Mouse (Mus musculus): ENCODE results near the gene Dpy19l2. TPM values are rescaled to one million over a fixed set of nuclear protein-coding genes. Genes with fewer than 3 reads are reported as not detected.

Gene Dpy19l2
- polyA plus RNA-seq, 1 experiment, result not detected

DNA sequence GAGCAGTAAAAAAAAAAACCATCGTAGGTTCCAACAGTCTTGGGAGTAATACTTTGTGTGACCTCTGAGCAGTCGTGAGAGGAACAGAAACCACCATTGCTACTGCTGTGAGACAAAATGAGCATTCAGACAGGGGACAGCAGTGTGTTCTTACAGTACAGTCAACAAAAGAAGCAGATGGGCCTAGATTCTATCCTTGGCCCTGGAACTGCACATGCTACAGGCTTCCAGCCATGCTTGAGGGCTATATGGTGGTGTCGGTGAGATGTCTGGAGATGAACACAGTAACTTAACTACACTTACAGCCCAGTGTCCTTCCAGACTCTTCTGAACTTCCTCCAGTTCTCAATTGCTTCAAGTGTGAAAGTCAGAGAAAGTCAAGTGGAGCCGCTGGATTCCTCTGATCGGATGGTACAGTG, 184.0 kb downstream of the Dpy19l2 start:
- Histone ChIP-seq H3K4me3 (ENCODE audit: insufficient read depth, low read length) (no peak overlapping the region), H3K4me1 (ENCODE audit: control insufficient read depth, insufficient read depth, low read length) (peaks cover 36% of the 10 kb centered on the region), H3K27ac (ENCODE audit: insufficient read depth, low read depth, low read length) (no peak overlapping the region)
- TF ChIP-seq CTCF (IDR thresholded peaks at IDR 0.05; ENCODE audit: low read depth, low read length), result no peak
- TF ChIP-seq POLR2A (IDR thresholded peaks at IDR 0.05; ENCODE audit: borderline replicate concordance, low read depth, low read length), result no peak

DNA sequence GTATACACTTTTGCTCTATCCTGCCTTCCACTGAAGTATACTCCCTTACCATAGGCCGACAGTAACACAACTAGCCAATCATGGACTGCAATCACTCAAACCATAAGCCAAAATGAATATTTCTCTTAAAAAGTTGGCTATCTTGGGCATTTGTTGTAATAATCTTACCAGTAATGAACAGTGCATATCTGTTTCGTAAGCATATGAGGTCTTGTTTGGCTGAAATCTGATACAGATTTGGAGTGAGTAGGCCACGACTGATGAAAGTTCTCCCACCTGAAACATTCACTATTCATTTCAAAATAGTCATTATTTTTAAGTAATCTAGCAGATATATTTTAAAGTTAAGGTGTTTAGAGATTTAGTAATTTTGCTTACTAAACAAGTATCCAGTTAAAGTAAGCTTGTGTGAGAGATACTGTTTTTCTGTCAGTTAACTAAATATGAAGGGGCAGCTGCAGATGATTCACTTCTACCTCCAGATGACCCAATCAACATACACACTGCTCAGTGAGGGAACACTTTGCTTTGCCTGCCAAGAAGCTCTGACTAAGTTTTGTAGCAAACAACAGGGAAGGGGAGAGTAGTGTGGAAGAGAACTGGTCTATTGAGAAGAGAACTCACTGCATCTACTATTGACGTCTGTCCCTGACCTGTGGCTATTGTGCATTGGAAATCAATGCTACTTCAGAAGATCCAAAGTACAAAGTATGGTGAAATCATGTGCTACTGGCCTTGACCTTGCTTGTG, 184.5 kb downstream of the Dpy19l2 start:
- H3K4me1 ChIP-seq (ENCODE audit: control insufficient read depth, insufficient read depth, low read length), result peaks cover 36% of the 10 kb centered on the region
- TF ChIP-seq POLR2A (IDR thresholded peaks at IDR 0.05; ENCODE audit: borderline replicate concordance, low read depth, low read length) (no peak), CTCF (IDR thresholded peaks at IDR 0.05; ENCODE audit: low read depth, low read length) (no peak)
- no peak overlapping the region for H3K4me3 ChIP-seq (ENCODE audit: insufficient read depth, low read length)
- H3K27ac ChIP-seq (ENCODE audit: insufficient read depth, low read depth, low read length), result no peak overlapping the region

DNA sequence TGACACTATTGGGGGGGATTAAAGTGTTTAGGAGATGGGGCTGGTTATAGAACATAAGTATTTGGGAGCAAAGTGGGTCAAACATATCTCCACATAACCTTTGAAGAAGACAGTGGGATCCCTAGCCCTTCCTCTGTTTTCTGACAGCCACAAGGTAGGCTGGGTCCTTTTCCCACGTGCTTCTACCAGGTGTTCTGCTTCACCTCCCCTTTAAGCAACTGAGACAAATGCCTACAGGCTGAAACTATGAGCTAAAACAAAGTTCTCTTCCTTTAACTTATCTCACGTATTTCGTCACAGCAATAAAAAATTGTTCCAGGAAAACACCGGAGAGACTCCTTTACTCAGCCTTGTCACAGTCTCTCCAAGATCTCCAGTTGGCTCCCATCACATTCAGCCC, 187.2 kb downstream of the Dpy19l2 start:
- no peak for TF ChIP-seq POLR2A (IDR thresholded peaks at IDR 0.05; ENCODE audit: borderline replicate concordance, low read depth, low read length)
- no peak for TF ChIP-seq CTCF (IDR thresholded peaks at IDR 0.05; ENCODE audit: low read depth, low read length)
- Histone ChIP-seq H3K4me1 (ENCODE audit: control insufficient read depth, insufficient read depth, low read length) (peaks cover 45% of the 10 kb centered on the region), H3K4me3 (ENCODE audit: insufficient read depth, low read length) (no peak overlapping the region)

More for the DNA sequence above, 187.2 kb downstream of the Dpy19l2 start:
- H3K27ac ChIP-seq (ENCODE audit: insufficient read depth, low read depth, low read length), result no peak overlapping the region

Other genes starting within 250 kb of the Dpy19l2 start
- gene Dpy19l1, start 193.2 kb downstream of the Dpy19l2 start, polyA plus RNA-seq (2012; ENCODE audit: insufficient read depth, insufficient read length, missing spikeins), result 21.7 and 26.0 TPM in 2 replicates
- not detected in 2 replicates for gene Cypt4, start 71.1 kb downstream of the Dpy19l2 start, polyA plus RNA-seq (2012; ENCODE audit: insufficient read depth, insufficient read length, missing spikeins)
- gene Tbx20, start 78.0 kb upstream of the Dpy19l2 start, polyA plus RNA-seq (2012; ENCODE audit: insufficient read depth, insufficient read length, missing spikeins), result not detected in 2 replicates

Measured in bone marrow macrophage, adult 2 months (primary cell).